Mouse (Mus musculus): ENCODE data around the gene Rpp25l. TPM values are rescaled to one million over a fixed set of nuclear protein-coding genes. Genes with fewer than 3 reads are reported as not detected.

Gene Rpp25l
- polyA plus RNA-seq, 1 experiment from 2014 or later, result 91.5 TPM

DNA sequence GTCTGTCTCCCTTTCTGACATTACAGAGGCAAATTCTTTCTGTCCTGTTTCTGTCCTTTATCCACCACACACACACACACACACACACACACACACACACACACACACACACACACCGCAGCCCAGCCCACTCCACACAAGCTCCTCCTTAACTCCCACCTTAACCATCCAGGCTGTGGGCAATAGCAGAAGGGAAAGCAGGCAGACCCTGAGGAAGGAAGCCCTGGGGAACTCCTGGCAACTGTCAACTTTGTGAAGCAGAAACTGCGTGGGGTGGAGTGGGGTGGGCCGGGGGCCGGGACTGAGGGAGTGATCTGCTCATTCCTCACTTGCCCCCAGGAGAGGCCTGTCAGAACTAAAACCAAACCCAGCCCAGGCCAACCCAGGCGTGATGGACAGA, 41.8 kb downstream of the Rpp25l start:
- 48% methylated on average over 5 of the region's 5 CpGs for WGBS
- peaks cover 72% of the 10 kb centered on the region for H3K4me1 ChIP-seq
- peaks cover 20% of the 10 kb centered on the region for H3K27me3 ChIP-seq (ENCODE audit: low read depth, poor library complexity, severe bottlenecking)
- DNase-seq (ENCODE audit: low spot score), result no peak
- H3K36me3 ChIP-seq, result peaks cover 100% of the 10 kb centered on the region
- H3K9me3 ChIP-seq (replicated peaks), result no peaks in the 10 kb centered on the region
- H3K4me3 ChIP-seq, result no peak overlapping the region
- H3K27ac ChIP-seq (replicated peaks), result peak overlapping the region; percentile 81

DNA sequence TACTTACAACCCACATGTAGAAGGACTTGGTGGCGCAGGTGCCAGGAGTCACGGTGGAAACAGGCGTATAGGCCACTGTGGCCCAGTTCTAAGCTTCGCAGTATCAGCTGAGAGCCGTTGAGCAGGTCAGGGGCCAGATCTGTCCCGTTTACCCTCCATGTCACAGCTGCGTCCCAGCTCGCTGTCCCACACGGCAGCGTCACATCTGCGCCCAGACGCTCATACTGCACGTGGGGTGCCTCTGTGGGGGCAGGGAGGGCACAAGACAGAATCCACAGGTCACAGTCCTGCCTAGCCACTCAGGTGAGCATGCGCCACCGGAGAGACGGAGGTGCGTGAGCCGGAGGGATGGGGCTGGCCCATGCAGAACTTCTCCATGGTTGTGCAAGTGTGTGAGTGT, 42.5 kb downstream of the Rpp25l start:
- H3K4me3 ChIP-seq, result no peak overlapping the region
- peaks cover 98% of the 10 kb centered on the region for H3K36me3 ChIP-seq
- H3K27ac ChIP-seq (replicated peaks), result no peak overlapping the region
- WGBS, result 89% methylated on average over 18 of the region's 18 CpGs
- peaks cover 72% of the 10 kb centered on the region for H3K4me1 ChIP-seq
- no peak for DNase-seq (ENCODE audit: low spot score)
- H3K27me3 ChIP-seq (ENCODE audit: low read depth, poor library complexity, severe bottlenecking), result peaks cover 20% of the 10 kb centered on the region
- H3K9me3 ChIP-seq (replicated peaks), result no peaks in the 10 kb centered on the region

DNA sequence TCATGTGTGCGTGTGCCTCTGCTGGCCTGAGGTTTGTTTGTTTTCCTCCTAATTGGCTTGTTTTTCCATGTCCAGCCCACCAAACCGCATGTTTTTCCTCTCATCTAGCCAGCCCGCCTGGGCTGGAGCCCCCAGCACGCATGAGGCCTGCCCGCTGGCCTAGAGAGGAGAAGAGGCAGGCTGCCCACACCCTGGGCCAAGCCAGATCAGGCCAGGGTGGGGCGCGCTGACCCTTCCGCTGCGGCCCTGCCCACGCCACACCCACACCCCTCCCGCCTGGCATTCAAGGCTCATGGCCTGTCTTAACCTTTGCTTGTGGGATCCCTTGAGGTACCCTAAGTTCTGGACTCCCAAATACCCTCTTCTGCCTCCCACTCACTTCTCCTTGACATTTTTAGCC, 46.7 kb downstream of the Rpp25l start:
- Histone ChIP-seq H3K27ac (replicated peaks) (0 out of 2 replicates have a peak overlapping the region, but pooled peaks have one; percentile 38), H3K4me1 (peaks cover 76% of the 10 kb centered on the region), H3K9me3 (replicated peaks) (no peaks in the 10 kb centered on the region), H3K27me3 (ENCODE audit: low read depth, poor library complexity, severe bottlenecking) (peaks cover 11% of the 10 kb centered on the region; the same call in 1 of the 2 replicates), H3K4me3 (no peak overlapping the region), H3K36me3 (peaks cover 98% of the 10 kb centered on the region)
- WGBS, result 78% methylated on average over 11 of the region's 11 CpGs
- DNase-seq (ENCODE audit: low spot score), result no peak

DNA sequence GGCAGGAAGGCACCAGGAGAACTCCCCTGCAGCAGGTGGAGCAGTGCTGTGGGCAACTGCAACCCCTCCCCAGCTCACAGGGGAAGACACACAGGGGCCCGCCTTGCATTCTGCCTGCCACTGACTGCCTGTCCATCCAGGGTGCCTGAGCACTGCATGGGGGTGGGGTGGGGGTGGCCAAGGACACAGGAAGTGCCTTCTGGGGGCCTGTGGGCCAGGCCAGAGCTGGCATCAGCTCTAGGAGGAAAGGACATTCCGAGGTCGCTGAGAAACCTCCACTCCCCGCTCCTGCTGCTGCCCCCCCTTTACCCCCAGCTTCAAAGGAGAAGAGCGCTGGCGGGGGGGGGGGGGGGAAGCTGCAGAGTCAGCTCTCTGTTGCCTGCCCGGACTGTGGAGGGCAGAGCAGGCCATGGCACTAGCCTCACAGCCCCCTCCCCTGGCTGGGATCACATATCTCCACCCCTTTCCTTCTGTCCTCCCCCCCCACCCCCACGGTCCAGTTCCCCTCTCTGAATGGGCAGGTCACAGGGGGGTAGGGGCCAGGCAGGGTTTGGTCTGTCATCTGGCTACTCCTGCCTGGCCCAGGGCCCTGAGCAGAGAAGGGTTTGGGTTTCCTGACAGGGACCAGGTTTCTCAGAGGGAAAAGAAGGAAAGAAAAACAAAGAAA, 48.2 kb downstream of the Rpp25l start:
- WGBS, result 3% methylated on average over 8 of the region's 8 CpGs
- peak overlapping the region; percentile 69 for H3K27ac ChIP-seq (replicated peaks)
- DNase-seq (ENCODE audit: low spot score), result peak; percentile 59
- no peaks in the 10 kb centered on the region for H3K9me3 ChIP-seq (replicated peaks)
- peaks cover 98% of the 10 kb centered on the region for H3K36me3 ChIP-seq
- no peak overlapping the region for H3K4me3 ChIP-seq
- peaks cover 5% of the 10 kb centered on the region; the same call in 1 of the 2 replicates for H3K27me3 ChIP-seq (ENCODE audit: low read depth, poor library complexity, severe bottlenecking)
- H3K4me1 ChIP-seq, result peaks cover 76% of the 10 kb centered on the region

DNA sequence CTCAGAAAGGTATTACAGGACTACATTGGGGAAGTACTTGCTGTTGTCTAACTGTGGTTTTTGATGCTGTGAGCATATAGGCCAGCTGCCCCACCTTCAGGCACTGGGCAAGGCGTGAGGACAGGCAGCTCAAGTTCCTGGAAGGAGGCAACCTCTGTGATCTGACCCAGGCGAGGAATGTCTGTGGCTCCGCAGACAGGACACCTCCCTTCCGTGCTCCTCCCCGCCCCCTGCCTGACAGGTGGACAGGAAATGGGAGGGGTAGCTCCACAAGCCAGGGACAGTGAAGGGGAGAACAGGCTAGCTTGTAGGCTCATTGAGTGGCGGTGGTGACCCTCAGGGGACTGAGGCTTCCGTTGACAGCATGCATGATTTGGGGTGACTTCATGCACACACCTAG, 48.8 kb downstream of the Rpp25l start:
- Histone ChIP-seq H3K27me3 (ENCODE audit: low read depth, poor library complexity, severe bottlenecking) (peaks cover 11% of the 10 kb centered on the region), H3K27ac (replicated peaks) (peak overlapping the region; percentile 69), H3K4me1 (peaks cover 82% of the 10 kb centered on the region), H3K9me3 (replicated peaks) (no peaks in the 10 kb centered on the region), H3K36me3 (peaks cover 98% of the 10 kb centered on the region), H3K4me3 (no peak overlapping the region)
- whole genome bisulfite sequencing, result 67% methylated on average over 7 of the region's 7 CpGs
- DNase-seq (ENCODE audit: low spot score), result no peak

DNA sequence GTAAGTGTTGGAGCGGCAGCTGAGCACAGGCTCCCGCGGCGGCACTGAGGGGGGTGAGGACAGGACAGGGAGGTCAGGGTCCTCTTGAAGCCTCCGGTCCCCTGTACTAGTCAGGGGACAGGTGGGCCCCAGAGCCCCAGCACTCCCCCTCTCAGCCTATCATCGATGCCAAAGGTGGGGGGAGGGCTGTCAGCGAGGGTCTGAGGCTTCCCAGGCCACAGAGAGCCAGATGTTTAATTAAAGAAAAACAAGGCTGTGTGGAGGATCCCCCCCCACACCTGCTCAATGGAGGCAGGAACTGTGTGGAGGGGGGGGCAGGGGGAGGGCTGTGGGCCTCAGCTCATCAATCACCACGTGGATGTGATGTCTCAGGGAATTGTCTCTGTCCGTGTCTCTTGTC, 49.7 kb downstream of the Rpp25l start:
- peaks cover 98% of the 10 kb centered on the region for H3K36me3 ChIP-seq
- no peak overlapping the region for H3K4me3 ChIP-seq
- peaks cover 91% of the 10 kb centered on the region for H3K4me1 ChIP-seq
- DNase-seq (ENCODE audit: low spot score), result no peak
- 66% methylated on average over 9 of the region's 9 CpGs for WGBS
- H3K27me3 ChIP-seq (ENCODE audit: low read depth, poor library complexity, severe bottlenecking), result peaks cover 16% of the 10 kb centered on the region
- H3K9me3 ChIP-seq (replicated peaks), result no peaks in the 10 kb centered on the region
- H3K27ac ChIP-seq (replicated peaks), result no peak overlapping the region

DNA sequence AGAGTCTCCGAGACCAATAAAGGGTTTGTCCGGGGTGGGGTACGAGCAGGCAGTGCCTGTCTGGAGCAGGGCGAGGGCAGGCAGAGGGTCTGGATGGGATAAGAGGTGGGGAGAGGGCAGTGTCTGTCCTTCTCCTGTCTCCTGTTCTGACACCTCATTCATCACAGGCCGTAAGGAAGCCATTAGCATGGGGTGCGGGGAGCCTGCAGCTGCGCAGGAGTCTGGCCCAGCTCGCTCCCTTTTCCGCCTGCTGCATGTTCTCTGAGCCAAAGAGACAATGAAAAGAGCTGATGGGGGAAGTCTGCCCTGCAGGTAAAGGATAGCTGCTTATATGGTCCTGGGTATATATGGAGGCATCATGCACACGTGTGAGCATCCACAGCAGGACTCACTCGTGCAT, 50.6 kb downstream of the Rpp25l start:
- peaks cover 98% of the 10 kb centered on the region for H3K36me3 ChIP-seq
- DNase-seq (ENCODE audit: low spot score), result no peak
- WGBS, result 88% methylated on average over 11 of the region's 11 CpGs
- no peak overlapping the region for H3K4me3 ChIP-seq
- H3K27me3 ChIP-seq (ENCODE audit: low read depth, poor library complexity, severe bottlenecking), result peaks cover 16% of the 10 kb centered on the region
- H3K9me3 ChIP-seq (replicated peaks), result no peaks in the 10 kb centered on the region
- peaks cover 97% of the 10 kb centered on the region for H3K4me1 ChIP-seq
- no peak overlapping the region; the same call in 1 of the 2 replicates for H3K27ac ChIP-seq (replicated peaks)

Other genes starting within 250 kb of the Rpp25l start
- gene Kif24, start 248.6 kb downstream of the Rpp25l start, polyA plus RNA-seq (2016; fragmentation: Nextera tagmentation; extraction: Ambion mirVana), result 13.5 and 15.1 TPM in 2 replicates
- 63.3 and 65.6 TPM in 2 replicates for gene Nudt2, start 248.4 kb downstream of the Rpp25l start, polyA plus RNA-seq (2016; fragmentation: Nextera tagmentation; extraction: Ambion mirVana)
- gene AI464131, start 210.5 kb downstream of the Rpp25l start, polyA plus RNA-seq (2016; fragmentation: Nextera tagmentation; extraction: Ambion mirVana), result 7.3 and 9.2 TPM in 2 replicates
- 3.4 and 4.2 TPM in 2 replicates for gene 1110017D15Rik, start 196.2 kb downstream of the Rpp25l start, polyA plus RNA-seq (2016; fragmentation: Nextera tagmentation; extraction: Ambion mirVana)
- 4.1 and 5.7 TPM in 2 replicates for gene Fam219a, start 144.0 kb downstream of the Rpp25l start, polyA plus RNA-seq (2016; fragmentation: Nextera tagmentation; extraction: Ambion mirVana)
- gene Dnaic1, start 143.8 kb downstream of the Rpp25l start, polyA plus RNA-seq (2016; fragmentation: Nextera tagmentation; extraction: Ambion mirVana), result 1.6 and 2.2 TPM in 2 replicates
- 23.2 and 31.4 TPM in 2 replicates for gene Enho, start 73.2 kb downstream of the Rpp25l start, polyA plus RNA-seq (2016; fragmentation: Nextera tagmentation; extraction: Ambion mirVana)
- 27.1 and 35.8 TPM in 2 replicates for gene Cntfr, start 16.4 kb downstream of the Rpp25l start, polyA plus RNA-seq (2016; fragmentation: Nextera tagmentation; extraction: Ambion mirVana)
- gene Il11ra1, start 13.5 kb downstream of the Rpp25l start, polyA plus RNA-seq (2016; fragmentation: Nextera tagmentation; extraction: Ambion mirVana), result 69.0 TPM in 2 replicates
- 150 and 167 TPM in 2 replicates for gene Dctn3, start 9.6 kb upstream of the Rpp25l start, polyA plus RNA-seq (2016; fragmentation: Nextera tagmentation; extraction: Ambion mirVana)
- gene Arid3c, start 17.6 kb upstream of the Rpp25l start, polyA plus RNA-seq (2016; fragmentation: Nextera tagmentation; extraction: Ambion mirVana), result 0.28 and 0.63 TPM in 2 replicates
- 19.1 and 21.4 TPM in 2 replicates for gene Galt, start 41.7 kb upstream of the Rpp25l start, polyA plus RNA-seq (2016; fragmentation: Nextera tagmentation; extraction: Ambion mirVana)
- 87.3 and 96.3 TPM in 2 replicates for gene Sigmar1, start 42.6 kb upstream of the Rpp25l start, polyA plus RNA-seq (2016; fragmentation: Nextera tagmentation; extraction: Ambion mirVana)
- gene Ccl27a, start 60.7 kb upstream of the Rpp25l start, polyA plus RNA-seq (2016; fragmentation: Nextera tagmentation; extraction: Ambion mirVana), result 52.4 and 67.6 TPM in 2 replicates
- not detected in 2 replicates for gene Gm21541, start 190.1 kb upstream of the Rpp25l start, polyA plus RNA-seq (2016; fragmentation: Nextera tagmentation; extraction: Ambion mirVana)
- 1.9 and 3.4 TPM in 2 replicates for gene Gm20878, start 228.0 kb upstream of the Rpp25l start, polyA plus RNA-seq (2016; fragmentation: Nextera tagmentation; extraction: Ambion mirVana)

Measured in midbrain, embryonic 10.5 days (tissue).